Mouse (Mus musculus) 3T3-L1 (cell line): ENCODE measurements around the gene Impdh2.

ENCODE experiments used
- DNase-seq: peaks from one replicate; pipeline ENCODE4 v3.0.0-alpha.2; 2015; ENCODE audit warnings: low read depth, low spot score

Impdh2 gene

GRCm38 (mm10) chr9:108560227-108560841, at the start of gene Impdh2:
Gene Impdh2 (plus strand): TSS chr9:108560286.
- DNase-seq, result peak; percentile 97

GRCm38 (mm10) chr9:108516380-108517251, 43.5 kb upstream of the Impdh2 start, which contains the start of gene Qrich1:
Gene Qrich1 (plus strand): TSS chr9:108516806.
- DNase-seq, result peak; percentile 96

- DNase-seq, result peak; percentile 72
These were observed 42.7 kb upstream of the Impdh2 start for GRCm38 (mm10) chr9:108517253-108517930.

GRCm38 (mm10) chr9:108517931-108518332, 42.2 kb upstream of the Impdh2 start:
- peak; percentile 77 for DNase-seq

DNA sequence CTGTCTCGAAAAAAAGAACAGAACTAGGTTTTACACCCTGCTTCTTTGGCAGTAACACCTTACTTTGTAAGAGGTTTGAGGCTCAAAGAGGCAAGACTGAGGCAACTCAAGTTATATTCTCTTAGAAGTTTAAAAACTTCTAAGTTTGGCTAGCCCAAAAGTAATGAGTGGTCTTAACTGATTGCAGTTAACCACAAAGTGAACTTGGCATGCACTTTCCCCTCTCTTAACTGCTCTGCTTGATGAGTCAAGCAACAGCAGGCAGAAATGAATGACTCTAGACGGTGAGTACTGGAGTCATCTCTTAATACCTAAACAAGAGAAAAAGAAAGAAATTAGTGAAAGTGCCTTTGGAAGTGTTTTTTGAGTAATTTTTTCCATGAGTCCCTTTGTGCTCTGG, 38.5 kb upstream of the Impdh2 start:
- peak; percentile 44 for DNase-seq

GRCm38 (mm10) chr9:108523341-108523740, 36.7 kb upstream of the Impdh2 start:
- DNase-seq, result no peak

DNA sequence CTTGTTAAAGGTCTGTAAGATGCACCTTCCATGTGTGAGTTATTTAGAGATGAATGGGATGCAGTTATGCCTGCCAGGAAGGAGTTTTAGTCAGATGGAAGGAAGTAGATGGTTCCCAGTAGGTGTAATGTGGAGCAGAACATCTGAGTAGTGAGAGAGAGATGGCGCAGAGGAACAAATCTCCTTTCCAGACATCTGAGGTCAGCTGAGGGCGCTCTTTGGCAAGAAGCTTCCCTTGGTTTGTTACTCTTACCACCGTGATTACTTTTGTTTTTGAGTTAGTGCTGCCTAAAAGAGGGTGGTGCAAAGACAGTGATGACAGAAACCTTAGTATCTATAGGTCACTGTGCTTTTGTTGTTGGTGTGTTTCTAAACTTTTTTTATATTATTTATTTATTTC, 34.7 kb upstream of the Impdh2 start:
- no peak for DNase-seq

DNA sequence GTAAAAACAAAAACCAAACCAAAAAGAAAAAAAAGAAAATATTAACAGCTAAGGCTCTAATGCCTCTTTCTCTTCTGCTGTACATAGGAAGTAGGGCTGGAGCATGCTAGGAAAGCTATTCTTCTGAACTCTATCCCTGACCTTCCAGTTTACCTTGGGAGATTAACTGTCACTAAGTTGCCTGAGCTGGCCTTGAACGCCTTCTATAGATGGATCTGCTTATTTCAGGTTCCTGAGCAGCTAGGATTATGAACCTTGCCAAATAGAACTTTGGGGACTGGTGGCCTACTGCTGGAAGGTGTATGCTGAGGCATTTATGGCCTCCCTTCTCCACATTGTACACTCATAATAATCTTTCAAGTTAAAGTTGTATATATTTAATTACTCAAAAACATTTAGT, 29.1 kb upstream of the Impdh2 start:
- DNase-seq, result no peak

GRCm38 (mm10) chr9:108531496-108531895, 28.6 kb upstream of the Impdh2 start:
- DNase-seq, result no peak

GRCm38 (mm10) chr9:108540846-108541245, 19.2 kb upstream of the Impdh2 start:
- DNase-seq, result no peak

DNA sequence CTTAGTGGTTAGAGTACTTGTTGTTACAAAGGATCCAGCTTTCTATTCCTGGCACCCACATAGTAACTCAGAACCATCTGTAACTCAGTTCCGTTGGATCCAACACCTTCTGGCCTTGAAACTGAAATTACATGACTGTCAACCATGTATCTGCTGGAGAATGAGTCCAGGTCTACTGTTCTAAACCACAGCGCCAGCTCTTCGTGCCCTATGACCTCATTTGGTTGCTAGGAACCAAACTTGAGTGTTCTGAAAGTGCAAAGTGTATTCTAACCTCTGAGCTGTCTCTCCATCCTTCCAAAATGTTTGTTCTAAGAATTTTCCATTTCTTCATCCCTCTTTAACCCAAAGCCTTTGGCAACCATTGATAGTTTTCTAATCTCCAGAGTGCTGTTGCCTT, 14.1 kb upstream of the Impdh2 start:
- DNase-seq, result no peak

- DNase-seq, result no peak
These were observed 13.2 kb upstream of the Impdh2 start for GRCm38 (mm10) chr9:108546875-108547274.

- no peak for DNase-seq
These were observed 917 bp upstream of the Impdh2 start for GRCm38 (mm10) chr9:108559169-108559568.

GRCm38 (mm10) chr9:108563671-108564070, 3.6 kb downstream of the Impdh2 start:
- no peak for DNase-seq

GRCm38 (mm10) chr9:108564131-108564530, 4.0 kb downstream of the Impdh2 start:
- DNase-seq, result no peak

DNA sequence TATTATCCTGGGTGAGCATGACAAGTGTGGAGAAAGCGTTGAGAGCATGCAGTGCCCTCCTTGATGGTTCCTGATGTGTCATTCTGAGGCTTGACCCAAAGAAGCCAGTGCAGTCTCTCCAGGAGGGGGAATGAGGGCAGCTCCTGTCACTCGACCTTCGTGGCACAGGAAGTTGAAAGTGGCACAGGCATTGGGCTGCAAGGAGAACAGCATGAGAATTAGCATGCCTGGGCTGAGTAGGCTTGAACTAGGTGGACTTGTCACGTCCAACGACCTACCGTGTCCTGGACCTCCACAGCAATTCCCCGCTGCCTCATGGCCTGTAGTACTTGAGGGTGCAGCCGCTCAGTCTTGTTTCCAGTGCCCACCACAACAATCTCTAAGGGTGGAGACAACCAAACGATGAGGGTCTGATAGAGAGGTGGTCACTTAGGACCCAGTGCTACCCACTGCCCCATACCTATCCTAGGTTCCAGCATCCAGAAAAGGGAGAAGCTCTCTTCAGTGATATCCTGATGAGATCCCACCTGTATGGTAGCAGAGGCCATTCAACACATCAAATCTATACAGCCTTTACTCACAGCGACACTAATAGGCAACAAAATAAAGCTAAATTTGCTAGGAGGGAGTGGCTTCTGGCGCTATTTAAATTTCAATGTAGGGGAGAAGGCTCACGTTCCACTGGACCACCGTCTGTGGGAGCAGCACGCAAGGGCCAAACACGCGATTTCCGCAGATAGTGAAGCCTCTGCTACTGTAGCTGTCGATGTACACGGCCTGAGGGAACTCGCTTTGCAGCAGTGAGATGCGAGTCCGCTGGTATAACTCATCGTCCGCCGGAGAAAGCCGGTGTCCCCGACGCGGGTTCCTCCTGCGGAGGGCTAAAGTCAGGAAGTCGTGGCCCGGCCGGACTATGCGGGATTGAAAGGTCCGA, 6.1 kb downstream of the Impdh2 start:
- peak; percentile 27 for DNase-seq

- DNase-seq, result peak; percentile 93
These were observed 7.0 kb downstream of the Impdh2 start, which contains the start of gene Ndufaf3 for GRCm38 (mm10) chr9:108566815-108567776. Gene Ndufaf3 (minus strand): TSS chr9:108567434.

GRCm38 (mm10) chr9:108567931-108568419, 7.9 kb downstream of the Impdh2 start:
- DNase-seq, result peak; percentile 47

- no peak for DNase-seq
These were observed 8.4 kb downstream of the Impdh2 start for GRCm38 (mm10) chr9:108568511-108568921.
